Mouse (Mus musculus): ENCODE data around the gene Dock2. TPM values are rescaled to one million over a fixed set of nuclear protein-coding genes. Genes with fewer than 3 reads are reported as not detected.

The Dock2 gene
- polyA plus RNA-seq, 1 experiment from 2014 or later = 0.58 TPM

- Histone ChIP-seq H3K27ac (no peak overlapping the region), H3K9me3 (no peaks in the 10 kb centered on the region), H3K4me3 (replicated peaks) (no peak overlapping the region), H3K4me1 (replicated peaks) (no peaks in the 10 kb centered on the region), H3K36me3 (no peaks in the 10 kb centered on the region), H3K27me3 (no peaks in the 10 kb centered on the region), H3K4me2 (no peak overlapping the region), H3K9ac (replicated peaks) (no peak overlapping the region)
- WGBS = 83% methylated on average over 1 of the region's 1 CpGs
- ATAC-seq (ENCODE audit: insufficient number of reproducible peaks, insufficient read depth, low FRiP score, low TSS enrichment, low read depth) = no peak
These were observed 359.1 kb downstream of the Dock2 start for GRCm38 (mm10) chr11:34424546-34424945.

GRCm38 (mm10) chr11:34421061-34421460 lies 362.6 kb downstream of the Dock2 start:
- H3K27ac ChIP-seq = no peak overlapping the region
- H3K36me3 ChIP-seq = no peaks in the 10 kb centered on the region
- no peaks in the 10 kb centered on the region for H3K9me3 ChIP-seq
- no peak overlapping the region for H3K9ac ChIP-seq (replicated peaks)
- ATAC-seq (ENCODE audit: insufficient number of reproducible peaks, insufficient read depth, low FRiP score, low TSS enrichment, low read depth) = no peak
- no peaks in the 10 kb centered on the region for H3K27me3 ChIP-seq
- no peak overlapping the region for H3K4me2 ChIP-seq
- no peak overlapping the region for H3K4me3 ChIP-seq (replicated peaks)
- peaks cover 4% of the 10 kb centered on the region; the same call in 1 of the 2 replicates for H3K4me1 ChIP-seq (replicated peaks)
- 63% methylated on average over 6 of the region's 6 CpGs for WGBS

GRCm38 (mm10) chr11:34416619-34416979 lies 367.1 kb downstream of the Dock2 start:
- H3K9me3 ChIP-seq = 0 out of 2 replicates have a peak, but pooled peaks cover 3% of the 10 kb centered on the region
- H3K9ac ChIP-seq (replicated peaks) = no peak overlapping the region
- no peak overlapping the region for H3K27ac ChIP-seq
- WGBS = 75% methylated on average over 3 of the region's 3 CpGs
- no peak overlapping the region for H3K4me3 ChIP-seq (replicated peaks)
- no peaks in the 10 kb centered on the region for H3K27me3 ChIP-seq
- H3K36me3 ChIP-seq = no peaks in the 10 kb centered on the region
- H3K4me1 ChIP-seq (replicated peaks) = peaks cover 7% of the 10 kb centered on the region; the same call in 1 of the 2 replicates
- no peak overlapping the region for H3K4me2 ChIP-seq
- no peak for ATAC-seq (ENCODE audit: insufficient number of reproducible peaks, insufficient read depth, low FRiP score, low TSS enrichment, low read depth)

- no peak for ATAC-seq (ENCODE audit: insufficient number of reproducible peaks, insufficient read depth, low FRiP score, low TSS enrichment, low read depth)
- Histone ChIP-seq H3K4me1 (replicated peaks) (peaks cover 7% of the 10 kb centered on the region; the same call in 1 of the 2 replicates), H3K4me2 (no peak overlapping the region), H3K27me3 (peaks cover 2% of the 10 kb centered on the region; the same call in 1 of the 2 replicates), H3K27ac (no peak overlapping the region), H3K9me3 (0 out of 2 replicates have a peak, but pooled peaks cover 3% of the 10 kb centered on the region), H3K4me3 (replicated peaks) (no peak overlapping the region), H3K9ac (replicated peaks) (no peak overlapping the region), H3K36me3 (no peaks in the 10 kb centered on the region)
- 52% methylated on average over 9 of the region's 9 CpGs for WGBS
These were observed 367.6 kb downstream of the Dock2 start for GRCm38 (mm10) chr11:34415884-34416618.

- no peaks in the 10 kb centered on the region for H3K9me3 ChIP-seq
- H3K4me1 ChIP-seq (replicated peaks) = no peaks in the 10 kb centered on the region
- WGBS = 65% methylated on average over 5 of the region's 5 CpGs
- no peaks in the 10 kb centered on the region for H3K36me3 ChIP-seq
- H3K4me2 ChIP-seq = no peak overlapping the region
- H3K27me3 ChIP-seq = peaks cover 9% of the 10 kb centered on the region
- no peak overlapping the region for H3K27ac ChIP-seq
- ATAC-seq (ENCODE audit: insufficient number of reproducible peaks, insufficient read depth, low FRiP score, low TSS enrichment, low read depth) = no peak
- no peak overlapping the region for H3K4me3 ChIP-seq (replicated peaks)
- no peak overlapping the region for H3K9ac ChIP-seq (replicated peaks)
These were observed 376.8 kb downstream of the Dock2 start for GRCm38 (mm10) chr11:34406850-34407249.

GRCm38 (mm10) chr11:34406309-34406708 lies 377.4 kb downstream of the Dock2 start:
- Histone ChIP-seq H3K27ac (no peak overlapping the region), H3K9ac (replicated peaks) (no peak overlapping the region), H3K36me3 (no peaks in the 10 kb centered on the region), H3K9me3 (no peaks in the 10 kb centered on the region), H3K4me1 (replicated peaks) (no peaks in the 10 kb centered on the region), H3K4me2 (no peak overlapping the region), H3K27me3 (peaks cover 9% of the 10 kb centered on the region), H3K4me3 (replicated peaks) (no peak overlapping the region)
- no peak for ATAC-seq (ENCODE audit: insufficient number of reproducible peaks, insufficient read depth, low FRiP score, low TSS enrichment, low read depth)
- WGBS = 66% methylated on average over 8 of the region's 8 CpGs

GRCm38 (mm10) chr11:34405311-34405710 lies 378.4 kb downstream of the Dock2 start:
- Histone ChIP-seq H3K4me3 (replicated peaks) (no peak overlapping the region), H3K9me3 (no peaks in the 10 kb centered on the region), H3K36me3 (no peaks in the 10 kb centered on the region), H3K27ac (no peak overlapping the region), H3K27me3 (peaks cover 2% of the 10 kb centered on the region; the same call in 1 of the 2 replicates), H3K4me1 (replicated peaks) (no peaks in the 10 kb centered on the region), H3K4me2 (no peak overlapping the region), H3K9ac (replicated peaks) (no peak overlapping the region)
- no peak for ATAC-seq (ENCODE audit: insufficient number of reproducible peaks, insufficient read depth, low FRiP score, low TSS enrichment, low read depth)
- 90% methylated on average over 1 of the region's 1 CpGs for WGBS

- no peak overlapping the region for H3K27ac ChIP-seq
- no peak overlapping the region for H3K4me3 ChIP-seq (replicated peaks)
- H3K9me3 ChIP-seq = no peaks in the 10 kb centered on the region
- WGBS = 78% methylated on average over 8 of the region's 8 CpGs
- H3K27me3 ChIP-seq = no peaks in the 10 kb centered on the region
- H3K9ac ChIP-seq (replicated peaks) = no peak overlapping the region
- no peaks in the 10 kb centered on the region for H3K4me1 ChIP-seq (replicated peaks)
- no peak overlapping the region for H3K4me2 ChIP-seq
- no peak for ATAC-seq (ENCODE audit: insufficient number of reproducible peaks, insufficient read depth, low FRiP score, low TSS enrichment, low read depth)
- H3K36me3 ChIP-seq = no peaks in the 10 kb centered on the region
These were observed 382.3 kb downstream of the Dock2 start for GRCm38 (mm10) chr11:34401343-34401742.

GRCm38 (mm10) chr11:34398555-34398954 lies 385.1 kb downstream of the Dock2 start:
- ATAC-seq (ENCODE audit: insufficient number of reproducible peaks, insufficient read depth, low FRiP score, low TSS enrichment, low read depth) = no peak
- Histone ChIP-seq H3K9me3 (no peaks in the 10 kb centered on the region), H3K9ac (replicated peaks) (no peak overlapping the region), H3K4me3 (replicated peaks) (no peak overlapping the region), H3K4me2 (no peak overlapping the region), H3K36me3 (no peaks in the 10 kb centered on the region), H3K27me3 (no peaks in the 10 kb centered on the region; the same call in 1 of the 2 replicates), H3K4me1 (replicated peaks) (0 out of 2 replicates have a peak, but pooled peaks cover 4% of the 10 kb centered on the region), H3K27ac (no peak overlapping the region)
- WGBS = 82% methylated on average over 2 of the region's 2 CpGs

- H3K36me3 ChIP-seq = no peaks in the 10 kb centered on the region
- 0 out of 2 replicates have a peak, but pooled peaks cover 4% of the 10 kb centered on the region for H3K4me1 ChIP-seq (replicated peaks)
- H3K4me2 ChIP-seq = no peak overlapping the region
- WGBS = 93% methylated on average over 5 of the region's 5 CpGs
- H3K9ac ChIP-seq (replicated peaks) = no peak overlapping the region
- H3K27ac ChIP-seq = no peak overlapping the region
- no peaks in the 10 kb centered on the region; the same call in 1 of the 2 replicates for H3K27me3 ChIP-seq
- H3K4me3 ChIP-seq (replicated peaks) = no peak overlapping the region
- no peak for ATAC-seq (ENCODE audit: insufficient number of reproducible peaks, insufficient read depth, low FRiP score, low TSS enrichment, low read depth)
- H3K9me3 ChIP-seq = no peaks in the 10 kb centered on the region
These were observed 386.0 kb downstream of the Dock2 start for GRCm38 (mm10) chr11:34397661-34398060.

GRCm38 (mm10) chr11:34395802-34396201 lies 387.9 kb downstream of the Dock2 start:
- ATAC-seq (ENCODE audit: insufficient number of reproducible peaks, insufficient read depth, low FRiP score, low TSS enrichment, low read depth) = no peak
- Histone ChIP-seq H3K9me3 (no peaks in the 10 kb centered on the region), H3K4me3 (replicated peaks) (no peak overlapping the region), H3K27me3 (no peaks in the 10 kb centered on the region; the same call in 1 of the 2 replicates), H3K9ac (replicated peaks) (no peak overlapping the region), H3K27ac (no peak overlapping the region), H3K36me3 (no peaks in the 10 kb centered on the region), H3K4me2 (no peak overlapping the region), H3K4me1 (replicated peaks) (0 out of 2 replicates have a peak, but pooled peaks cover 4% of the 10 kb centered on the region)
- 93% methylated on average over 3 of the region's 3 CpGs for WGBS
